Mouse (Mus musculus) G1E (cell line): ENCODE data around the gene Card19. TPM values are rescaled to one million over a fixed set of nuclear protein-coding genes. Genes with fewer than 3 reads are reported as not detected.
A peak's percentile ranks its signal among the peaks of the same experiment; 100 is the strongest.

ENCODE experiments used
- ATAC-seq: 2 replicates; pipeline ENCODE4 v1.8.0; 2016; ENCODE audit warnings: mild to moderate bottlenecking; ENCODE audit not compliant: insufficient number of reproducible peaks, poor library complexity, low FRiP score, severe bottlenecking; ENCODE audit errors: extremely low read depth
- DNase-seq: peaks from one replicate; pipeline ENCODE4 v3.0.0; 2012; ENCODE audit warnings: low spot score
- H3K27me3 ChIP-seq: 2 replicates; pipeline ENCODE4 v1.6.1; 2012; ENCODE audit warnings: mild to moderate bottlenecking, low read length, inconsistent platforms; ENCODE audit not compliant: insufficient read depth
- H3K36me3 ChIP-seq: replicated peaks from 2 replicates; pipeline ENCODE3; 2012; ENCODE audit warnings: mild to moderate bottlenecking, inconsistent platforms
- H3K4me1 ChIP-seq: 2 replicates; pipeline ENCODE4 v1.6.1; 2012; ENCODE audit warnings: low read depth, low read length, inconsistent platforms, mixed read lengths; ENCODE audit not compliant: insufficient read depth
- H3K4me3 ChIP-seq: 2 replicates; pipeline ENCODE4 v1.5.1; 2012; ENCODE audit warnings: low read depth, mild to moderate bottlenecking, inconsistent platforms, low read length, moderate library complexity, mixed read lengths
- H3K9me3 ChIP-seq: replicated peaks from 2 replicates; pipeline ENCODE4 v1.6.1; 2012; ENCODE audit warnings: inconsistent platforms
- CTCF ChIP-seq: IDR thresholded peaks from 2 replicates; pipeline ENCODE4 v1.5.1; 2012; ENCODE audit warnings: low read depth, low read length, inconsistent platforms, mixed read lengths
- GATA1 ChIP-seq: IDR thresholded peaks from 2 replicates; pipeline ENCODE4 v1.6.1; 2012; ENCODE audit warnings: borderline replicate concordance, low read length, inconsistent platforms, mixed read lengths
- GATA2 ChIP-seq: IDR thresholded peaks from 2 replicates; pipeline ENCODE4 v1.6.1; 2012; ENCODE audit warnings: low read depth, low read length, inconsistent platforms, borderline replicate concordance
- POLR2AphosphoS5 ChIP-seq: IDR thresholded peaks from 2 replicates; pipeline ENCODE4 v1.6.1; 2012; ENCODE audit warnings: low read depth, low read length, inconsistent platforms; ENCODE audit not compliant: insufficient replicate concordance
- TAL1 ChIP-seq: conservative IDR thresholded peaks from 2 replicates; pipeline ENCODE4 v1.6.1; 2012; ENCODE audit warnings: low read depth, low read length, inconsistent platforms, mixed read lengths
- polyA plus RNA-seq: library from polyadenylated mRNA; stranded (reverse); fragments of >175 nt; gene quantifications from 2 replicates; pipeline ENCODE4 v1.2.3, GENCODE M21; 2012
- total RNA-seq, 2 experiments: library from RNA; stranded (forward) in 1 of 2; stranded (reverse) in 1 of 2; fragments of 200-1000 nt in 1 of 2; fragments of >200 nt in 1 of 2; fragmentation: Nextera tagmentation in 1 of 2; gene quantifications; 2 replicates each; pipeline ENCODE4 v1.2.3; 2014 to 2017

The Card19 gene
- total and polyA plus RNA-seq, 3 experiments = 8.4 to 15.8 (median 12.2) TPM

GRCm38 (mm10) chr13:49246626-49247025 lies 30.8 kb upstream of the Card19 start:
- peaks cover 7% of the 10 kb centered on the region for H3K9me3 ChIP-seq
- no peak overlapping the region for H3K4me3 ChIP-seq
- peaks cover 15% of the 10 kb centered on the region for H3K27me3 ChIP-seq
- TF ChIP-seq TAL1 (no peak), CTCF (no peak), POLR2AphosphoS5 (no peak), GATA2 (no peak), GATA1 (no peak)
- DNase-seq (no peak), ATAC-seq (no peak)
- H3K4me1 ChIP-seq = peaks cover 19% of the 10 kb centered on the region
- H3K36me3 ChIP-seq = no peaks in the 10 kb centered on the region

DNA sequence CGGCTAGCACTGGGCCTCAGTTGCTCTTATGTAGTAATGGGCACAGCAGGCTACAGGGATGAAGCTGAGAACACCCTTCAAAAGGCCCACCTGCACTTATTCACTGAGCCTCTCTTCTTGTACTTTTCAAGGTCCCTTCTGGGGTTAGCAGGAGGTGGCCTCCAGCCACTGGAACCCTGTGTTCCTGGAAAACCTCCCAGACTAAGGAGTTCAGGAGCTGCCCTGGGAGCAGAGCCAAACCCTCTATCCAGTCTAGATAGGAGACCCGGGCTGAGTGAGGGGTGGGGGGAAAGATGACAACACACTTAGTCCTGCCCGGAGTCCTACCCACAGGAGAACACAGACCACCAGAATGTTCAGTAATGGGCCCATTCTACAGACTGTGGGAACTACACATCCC lies 30.2 kb upstream of the Card19 start:
- H3K4me1 ChIP-seq = peaks cover 19% of the 10 kb centered on the region
- TF ChIP-seq CTCF (no peak), POLR2AphosphoS5 (no peak), GATA2 (no peak), TAL1 (no peak), GATA1 (no peak)

GRCm38 (mm10) chr13:49245251-49245650 lies 29.4 kb upstream of the Card19 start:
- DNase-seq (no peak), ATAC-seq (no peak)
- H3K4me3 ChIP-seq = no peak overlapping the region
- peaks cover 19% of the 10 kb centered on the region for H3K4me1 ChIP-seq
- H3K27me3 ChIP-seq = peaks cover 14% of the 10 kb centered on the region
- peaks cover 2% of the 10 kb centered on the region for H3K36me3 ChIP-seq
- peaks cover 7% of the 10 kb centered on the region for H3K9me3 ChIP-seq
- TF ChIP-seq TAL1 = no peak

More for the DNA sequence above, 30.2 kb upstream of the Card19 start:
- DNase-seq = no peak
- H3K4me3 ChIP-seq = no peak overlapping the region
- peaks cover 7% of the 10 kb centered on the region for H3K9me3 ChIP-seq
- ATAC-seq = no peak
- peaks cover 15% of the 10 kb centered on the region for H3K27me3 ChIP-seq
- no peaks in the 10 kb centered on the region for H3K36me3 ChIP-seq

DNA sequence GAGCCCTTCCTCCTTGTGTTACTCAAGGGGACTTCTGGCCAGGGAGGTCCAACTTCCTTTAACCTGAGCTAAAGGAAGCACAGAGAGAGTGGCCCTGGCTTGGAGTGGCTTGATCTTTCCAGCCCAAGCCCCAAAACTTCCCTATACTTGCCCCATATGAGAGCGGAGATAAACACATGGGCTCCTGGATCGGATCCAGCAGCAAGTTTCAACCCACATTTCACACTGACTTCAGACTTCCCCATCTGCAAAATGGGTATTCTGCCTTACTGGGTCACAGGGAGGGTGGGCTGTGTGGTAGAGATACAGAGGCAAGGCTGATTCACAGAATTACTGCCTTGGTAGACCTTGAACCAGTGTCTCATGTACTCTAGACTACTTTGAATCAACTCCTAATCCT lies 27.7 kb upstream of the Card19 start:
- no peak overlapping the region for H3K4me3 ChIP-seq
- ATAC-seq (no peak), DNase-seq (no peak)
- H3K27me3 ChIP-seq = peaks cover 17% of the 10 kb centered on the region; the same call in 1 of the 2 replicates
- peaks cover 6% of the 10 kb centered on the region for H3K36me3 ChIP-seq
- TF ChIP-seq CTCF = no peak
- no peak for TF ChIP-seq TAL1
- TF ChIP-seq POLR2AphosphoS5 = no peak
- no peak for TF ChIP-seq GATA1
- TF ChIP-seq GATA2 = no peak
- H3K9me3 ChIP-seq = peaks cover 7% of the 10 kb centered on the region
- peaks cover 19% of the 10 kb centered on the region for H3K4me1 ChIP-seq

- Histone ChIP-seq H3K4me1 (peaks cover 20% of the 10 kb centered on the region), H3K27me3 (peaks cover 15% of the 10 kb centered on the region; the same call in 1 of the 2 replicates), H3K36me3 (peaks cover 11% of the 10 kb centered on the region), H3K4me3 (peak overlapping the region; percentile 27; the same call in 1 of the 2 replicates), H3K9me3 (no peaks in the 10 kb centered on the region)
- ATAC-seq (peak; percentile 56), DNase-seq (peak; percentile 74)
- TF ChIP-seq TAL1 (no peak), GATA2 (no peak), GATA1 (no peak), POLR2AphosphoS5 (no peak), CTCF (no peak)
Measured at GRCm38 (mm10) chr13:49242321-49243065, 26.7 kb upstream of the Card19 start.

GRCm38 (mm10) chr13:49238737-49239136 lies 22.9 kb upstream of the Card19 start:
- no peak overlapping the region for H3K4me3 ChIP-seq
- DNase-seq = no peak
- TF ChIP-seq TAL1 (no peak), GATA2 (no peak)
- H3K36me3 ChIP-seq = peaks cover 13% of the 10 kb centered on the region
- peaks cover 16% of the 10 kb centered on the region for H3K27me3 ChIP-seq
- ATAC-seq = no peak
- H3K4me1 ChIP-seq = peaks cover 19% of the 10 kb centered on the region
- H3K9me3 ChIP-seq = no peaks in the 10 kb centered on the region

DNA sequence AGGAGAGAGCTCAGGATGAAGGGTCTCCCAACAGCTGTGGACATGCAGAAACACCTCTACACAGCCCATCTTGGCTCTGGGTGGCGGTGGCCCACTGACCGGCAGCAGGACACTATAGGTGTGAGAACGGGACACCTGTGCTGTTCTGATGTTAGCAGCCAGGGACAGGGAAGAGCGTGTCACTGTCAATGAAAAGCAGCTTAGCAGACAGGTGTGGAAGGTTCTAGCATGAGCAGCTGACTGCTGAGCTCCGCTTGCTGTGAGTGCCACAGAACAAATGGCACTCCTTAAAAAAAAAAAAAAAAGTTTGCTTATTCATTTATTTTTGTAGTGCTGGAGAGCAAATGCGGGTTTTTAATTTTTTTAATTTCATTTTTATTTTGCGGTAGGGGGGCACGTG lies 21.8 kb upstream of the Card19 start:
- peaks cover 20% of the 10 kb centered on the region for H3K27me3 ChIP-seq
- peaks cover 13% of the 10 kb centered on the region for H3K36me3 ChIP-seq
- TF ChIP-seq GATA1 (no peak), TAL1 (no peak), GATA2 (no peak), CTCF (no peak), POLR2AphosphoS5 (no peak)
- ATAC-seq (no peak), DNase-seq (no peak)
- no peak overlapping the region for H3K4me3 ChIP-seq
- no peaks in the 10 kb centered on the region for H3K9me3 ChIP-seq
- H3K4me1 ChIP-seq = peaks cover 10% of the 10 kb centered on the region
